Mouse (Mus musculus) inflammation-experienced regulatory T-cells, adult 6 months (primary cell): ENCODE measurements around the gene Arl4d. TPM values are rescaled to one million over a fixed set of nuclear protein-coding genes. Genes with fewer than 3 reads are reported as not detected.

Experiments used
- ATAC-seq: one replicate; pipeline ENCODE4 v1.8.0; 2017
- polyA plus RNA-seq, 3 experiments: library from polyadenylated mRNA; unstranded; fragments of 100-300 nt; shearing (Covaris generic); gene quantifications; one replicate each; pipeline ENCODE4 v1.2.1; 2017

Arl4d gene
- polyA plus RNA-seq, 3 experiments from 2014 or later, result 0.40 to 1.6 TPM; not detected in 1

GRCm38 (mm10) chr11:101678770-101679169, 13.4 kb downstream of the Arl4d start:
- ATAC-seq, result no peak

GRCm38 (mm10) chr11:101679907-101680306, 14.6 kb downstream of the Arl4d start:
- no peak for ATAC-seq

- no peak for ATAC-seq
Measured at GRCm38 (mm10) chr11:101680634-101681325, 15.4 kb downstream of the Arl4d start.

- no peak for ATAC-seq
Measured at GRCm38 (mm10) chr11:101681968-101682367, 16.6 kb downstream of the Arl4d start.

GRCm38 (mm10) chr11:101682410-101682960, 17.1 kb downstream of the Arl4d start:
- no peak for ATAC-seq

GRCm38 (mm10) chr11:101687351-101688301, 22.3 kb downstream of the Arl4d start:
- ATAC-seq, result no peak

- ATAC-seq, result no peak
Measured at GRCm38 (mm10) chr11:101689701-101690113, 24.4 kb downstream of the Arl4d start.

- ATAC-seq, result no peak
Measured at GRCm38 (mm10) chr11:101690326-101690725, 25.0 kb downstream of the Arl4d start.

GRCm38 (mm10) chr11:101695906-101696661, 30.7 kb downstream of the Arl4d start:
- no peak for ATAC-seq

GRCm38 (mm10) chr11:101697156-101697861, 32.0 kb downstream of the Arl4d start:
- no peak for ATAC-seq

- no peak for ATAC-seq
Measured at GRCm38 (mm10) chr11:101698114-101698513, 32.8 kb downstream of the Arl4d start.

GRCm38 (mm10) chr11:101699556-101699955, 34.2 kb downstream of the Arl4d start:
- ATAC-seq, result no peak

- ATAC-seq, result no peak
Measured at GRCm38 (mm10) chr11:101699991-101700390, 34.6 kb downstream of the Arl4d start.

GRCm38 (mm10) chr11:101700446-101700845, 35.1 kb downstream of the Arl4d start:
- ATAC-seq, result no peak

- ATAC-seq, result no peak
Measured at GRCm38 (mm10) chr11:101704081-101704480, 38.7 kb downstream of the Arl4d start.

GRCm38 (mm10) chr11:101706764-101707448, 41.6 kb downstream of the Arl4d start:
- no peak for ATAC-seq

GRCm38 (mm10) chr11:101708482-101708881, 43.1 kb downstream of the Arl4d start:
- ATAC-seq, result no peak

- no peak for ATAC-seq
Measured at GRCm38 (mm10) chr11:101712811-101713210, 47.5 kb downstream of the Arl4d start.

GRCm38 (mm10) chr11:101714012-101714411, 48.7 kb downstream of the Arl4d start:
- no peak for ATAC-seq
